Mouse (Mus musculus) adrenal gland, adult 8-10 months (tissue): ENCODE measurements around the gene Etv2. TPM values are rescaled to one million over a fixed set of nuclear protein-coding genes. Genes with fewer than 3 reads are reported as not detected.

ENCODE experiments used
- DNase-seq: peaks from one replicate; pipeline ENCODE4 v3.0.0; 2022
- total RNA-seq, 4 experiments: library from RNA; stranded (reverse); gene quantifications; 2 replicates each; pipeline ENCODE4 v1.2.4; 2022

The Etv2 gene
- total RNA-seq, 4 experiments from 2014 or later = not detected

DNA sequence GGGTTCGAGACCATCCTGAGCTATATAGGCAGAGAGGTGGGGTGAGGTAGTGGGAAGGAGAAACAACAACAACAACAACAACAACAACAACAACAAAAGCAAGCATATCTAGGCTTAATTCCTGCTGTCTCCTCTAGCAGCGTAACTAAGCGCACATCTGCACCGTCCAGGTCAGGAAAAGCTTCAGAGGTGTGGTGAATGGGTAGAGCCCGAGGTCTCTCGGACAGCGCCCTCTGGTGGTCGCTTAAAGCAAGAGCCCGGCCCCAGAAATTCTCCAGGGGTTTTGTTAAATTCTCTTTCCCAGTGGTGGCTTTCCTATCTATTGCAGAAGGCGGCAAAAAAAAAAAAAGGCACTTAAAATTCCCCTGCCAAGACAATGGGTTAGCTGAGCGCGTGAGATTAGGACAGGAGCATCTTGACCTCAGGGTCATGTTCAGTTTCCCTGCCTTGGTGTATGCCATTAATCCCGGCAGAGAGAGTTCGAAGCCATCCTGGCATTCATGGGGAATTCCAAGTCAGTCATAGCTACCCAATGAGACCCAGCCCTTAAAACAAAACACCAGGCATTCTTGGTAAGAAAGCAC, 22.0 kb downstream of the Etv2 start:
- no peak for DNase-seq

DNA sequence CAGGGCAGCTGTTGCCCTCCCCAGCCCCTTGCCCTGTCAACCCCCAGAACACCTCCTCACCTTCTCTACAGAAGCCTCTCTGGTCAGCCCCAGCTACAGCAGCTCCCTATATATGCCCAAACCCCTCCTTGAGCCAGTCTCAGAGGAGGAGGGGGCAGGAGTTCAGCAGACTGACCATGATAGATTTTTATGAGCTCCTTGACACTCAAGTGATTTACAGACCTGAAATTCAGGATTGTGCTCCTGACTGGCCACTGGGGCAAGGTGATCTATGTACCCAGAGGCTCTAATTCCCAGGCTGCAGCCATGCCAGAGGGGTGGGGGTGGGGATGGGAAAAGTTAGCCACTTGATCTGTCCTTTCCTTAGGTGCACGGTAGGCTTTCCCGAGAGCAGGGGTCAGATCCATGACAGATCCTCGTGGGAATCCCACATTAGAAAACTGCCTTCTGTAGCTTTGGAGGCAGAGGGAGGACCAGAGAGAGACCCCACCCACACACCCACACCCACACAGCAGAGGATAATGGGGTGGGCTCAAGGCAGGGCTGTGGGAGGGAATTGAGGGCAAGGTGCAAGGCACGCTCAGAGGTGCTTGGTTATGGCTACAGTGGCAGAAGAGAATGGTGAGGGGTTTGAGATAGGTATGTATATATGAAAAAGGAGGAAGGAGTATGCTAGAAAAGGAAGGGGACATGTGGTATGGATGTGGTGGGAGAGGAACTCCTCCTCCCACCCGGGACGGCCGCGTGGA, 22.8 kb downstream of the Etv2 start, which contains the start of gene Upk1a:
Upk1a (minus strand) TSS at position 194 of the 749 bp plus-strand sequence.
- no peak for DNase-seq

DNA sequence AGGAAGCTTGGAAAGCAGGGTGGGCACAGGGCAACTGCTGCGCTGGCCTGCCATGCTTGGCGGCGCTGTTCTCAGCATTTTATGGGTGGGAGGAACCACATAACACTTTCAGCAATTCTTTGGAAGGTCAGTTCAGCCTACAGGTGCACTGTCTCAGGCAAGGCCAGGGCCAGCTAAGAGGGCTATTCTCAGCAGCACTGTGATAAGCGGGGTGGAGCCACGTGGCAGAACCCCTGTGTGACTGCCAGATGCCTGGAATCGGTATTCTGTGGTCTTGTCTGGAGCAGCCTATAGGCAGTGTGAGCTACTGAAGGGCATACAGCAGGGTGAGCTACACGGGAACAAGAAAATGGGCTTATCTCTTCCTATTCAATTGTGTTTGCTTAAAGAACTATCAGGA, 25.6 kb downstream of the Etv2 start:
- DNase-seq = no peak

DNA sequence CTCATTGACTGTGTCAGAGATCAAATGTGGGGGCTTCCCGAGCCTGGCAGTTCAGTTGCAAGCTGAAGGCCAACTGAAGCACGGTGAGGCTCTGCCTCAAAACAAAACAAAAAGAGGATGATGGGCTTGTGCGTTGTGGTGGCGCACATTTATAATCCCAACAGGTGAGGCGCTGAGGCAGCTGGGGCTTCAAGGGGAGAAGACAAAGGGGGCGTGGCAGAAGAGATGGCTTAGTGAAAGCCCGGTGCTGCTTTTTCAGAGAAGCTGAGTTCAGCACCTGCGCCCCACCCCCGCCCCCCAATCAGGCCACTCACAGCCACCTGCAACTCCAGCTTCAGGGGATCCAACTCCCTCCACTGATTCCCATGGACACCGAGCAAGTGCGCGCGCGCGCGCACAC, 27.2 kb downstream of the Etv2 start:
- DNase-seq = no peak

DNA sequence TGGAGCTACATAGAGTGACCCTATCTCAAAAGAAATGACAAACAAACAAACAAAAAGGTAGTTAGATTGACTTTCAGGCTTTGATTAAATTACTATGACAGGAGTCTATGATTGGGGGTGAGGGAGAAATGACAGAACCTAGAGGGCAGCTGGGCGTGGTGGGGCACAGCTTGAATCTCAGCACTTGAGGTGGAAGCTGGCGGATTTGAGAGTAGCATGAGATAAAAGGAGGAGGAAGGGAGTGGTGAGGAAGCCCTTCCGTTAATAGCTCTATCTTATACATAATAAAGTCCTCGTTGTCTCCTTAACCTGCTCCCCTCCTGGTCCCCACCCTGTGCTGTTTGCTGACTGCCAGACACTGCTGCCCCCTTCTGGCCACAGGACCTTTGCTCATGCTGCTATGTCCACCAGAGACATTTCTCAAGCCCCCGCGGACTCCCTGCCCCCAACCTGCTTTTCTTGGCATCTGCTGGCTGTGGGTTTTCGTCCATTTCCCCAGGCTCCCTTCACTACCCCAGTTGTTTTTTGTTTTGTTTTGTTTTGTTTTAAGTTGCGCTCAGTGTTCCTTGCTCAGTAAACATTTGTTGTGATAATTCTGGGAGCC, 27.8 kb downstream of the Etv2 start:
- DNase-seq = no peak

DNA sequence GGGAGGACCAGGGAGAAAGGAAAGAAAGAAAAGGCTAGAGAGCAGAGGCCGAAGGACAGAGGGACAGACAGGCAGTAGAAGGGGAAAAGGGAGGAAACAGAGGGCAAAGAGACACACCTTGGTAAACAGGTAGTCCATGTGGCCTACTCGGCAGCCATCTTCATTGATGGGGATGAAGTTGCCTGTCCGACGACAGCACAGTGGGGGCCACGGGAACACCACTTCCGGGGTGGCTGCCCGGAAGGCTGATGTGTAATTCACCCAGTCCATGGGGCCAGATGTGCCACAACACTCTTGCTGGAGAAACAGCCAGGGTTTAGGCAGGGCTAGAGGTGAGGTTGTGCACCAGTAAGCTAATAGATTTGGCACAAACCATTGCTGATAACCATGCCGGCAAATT, 30.7 kb downstream of the Etv2 start:
- DNase-seq = no peak

DNA sequence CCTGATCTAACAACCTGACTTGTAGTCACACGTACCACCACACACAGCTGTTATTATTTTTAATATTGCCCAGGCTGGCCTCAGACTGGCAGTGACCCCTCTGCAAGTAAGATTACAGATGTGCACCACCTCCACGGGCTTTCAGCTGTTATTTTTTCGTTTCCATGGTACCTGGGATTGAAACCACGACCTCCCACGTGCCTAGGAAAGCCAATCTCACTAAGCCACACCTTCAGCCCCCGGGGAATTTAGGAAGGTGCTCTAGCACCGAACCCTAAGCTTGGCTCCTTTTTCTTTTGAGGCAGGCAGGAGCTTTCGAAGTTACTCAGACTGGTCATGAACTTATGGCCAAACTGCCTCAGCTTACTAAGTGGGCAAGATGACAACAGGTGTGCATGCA, 31.2 kb downstream of the Etv2 start:
- DNase-seq = no peak

DNA sequence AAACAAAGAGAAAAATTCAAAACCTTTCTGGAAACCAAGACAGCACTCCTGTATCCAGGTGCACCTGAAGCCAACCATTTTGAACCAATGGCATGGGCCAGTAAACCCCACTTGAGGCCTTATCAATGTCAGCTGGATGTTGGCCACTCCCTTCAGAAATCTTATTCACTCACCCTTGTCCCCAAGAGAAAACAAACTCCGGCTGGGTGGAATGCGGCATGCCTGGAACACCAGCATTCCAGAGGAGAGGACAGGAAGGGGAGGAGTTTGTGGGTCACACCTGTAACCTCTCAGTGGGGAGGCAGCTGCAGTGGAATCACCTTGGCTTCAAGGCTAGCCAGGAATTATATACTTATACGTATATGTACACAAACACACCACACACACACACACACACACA, 33.1 kb downstream of the Etv2 start:
- DNase-seq = no peak

DNA sequence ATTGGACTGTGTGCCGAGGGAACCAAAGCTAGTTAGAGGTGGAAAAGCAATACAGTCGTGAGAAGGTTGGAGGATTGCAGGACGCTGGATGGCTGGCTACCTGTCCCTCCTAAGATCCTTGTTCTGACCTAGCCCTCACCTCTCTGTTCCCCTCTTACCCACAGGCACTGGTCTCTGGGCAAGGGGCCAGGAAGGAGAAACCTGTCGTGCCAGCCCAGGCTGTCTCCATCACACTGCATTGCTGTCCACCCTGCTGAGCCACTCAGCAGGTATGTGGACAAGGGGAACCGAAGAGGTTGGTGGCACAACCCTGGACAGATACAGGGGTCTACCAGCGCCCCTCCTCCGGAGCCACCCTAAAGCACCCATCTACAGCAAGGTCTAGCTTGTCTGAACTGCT, 35.0 kb downstream of the Etv2 start:
- no peak for DNase-seq

DNA sequence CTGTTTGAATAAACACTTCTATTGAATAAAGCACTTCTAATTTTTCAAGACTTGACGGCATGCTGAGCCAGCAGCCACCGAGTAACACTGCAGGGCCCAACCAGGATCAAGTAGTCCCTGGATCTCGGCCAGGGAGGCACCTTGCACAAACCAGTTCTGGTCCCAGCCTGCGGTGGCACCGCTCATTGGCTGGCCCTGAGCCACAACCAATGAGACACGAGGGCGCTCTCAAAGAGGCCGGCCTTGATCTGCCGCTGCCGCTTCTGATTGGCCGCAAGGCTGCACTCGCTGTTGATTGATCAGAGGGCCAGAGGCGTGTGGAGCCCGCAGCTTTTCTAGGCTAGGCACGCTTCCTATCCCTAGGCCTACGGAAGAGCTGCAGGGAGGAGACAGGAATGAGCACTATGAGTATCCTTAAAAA, 35.7 kb downstream of the Etv2 start:
- DNase-seq = peak; percentile 92

DNA sequence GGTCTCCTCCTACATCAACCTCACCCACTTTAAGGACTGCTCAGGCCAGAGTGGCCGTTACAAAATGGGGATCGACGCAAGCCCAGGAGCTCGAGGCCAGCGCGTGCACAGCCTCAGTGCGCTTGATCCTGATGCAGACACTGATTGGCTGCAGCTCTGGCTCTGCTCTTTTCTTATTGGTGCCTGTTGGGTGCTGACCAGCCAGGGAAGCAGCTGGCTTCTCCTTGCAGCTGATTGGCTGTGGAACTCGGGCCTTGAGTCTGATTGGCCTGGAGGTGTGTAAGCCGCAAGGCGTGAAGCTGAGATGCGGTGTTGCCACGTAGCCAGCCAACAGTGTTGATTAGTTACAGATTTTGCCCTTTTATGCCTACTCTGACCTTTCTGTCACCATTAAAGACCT, 36.9 kb downstream of the Etv2 start, which contains the start of gene Zbtb32:
Zbtb32 (minus strand) TSS at position 124 of the 400 bp plus-strand sequence.
- no peak for DNase-seq

DNA sequence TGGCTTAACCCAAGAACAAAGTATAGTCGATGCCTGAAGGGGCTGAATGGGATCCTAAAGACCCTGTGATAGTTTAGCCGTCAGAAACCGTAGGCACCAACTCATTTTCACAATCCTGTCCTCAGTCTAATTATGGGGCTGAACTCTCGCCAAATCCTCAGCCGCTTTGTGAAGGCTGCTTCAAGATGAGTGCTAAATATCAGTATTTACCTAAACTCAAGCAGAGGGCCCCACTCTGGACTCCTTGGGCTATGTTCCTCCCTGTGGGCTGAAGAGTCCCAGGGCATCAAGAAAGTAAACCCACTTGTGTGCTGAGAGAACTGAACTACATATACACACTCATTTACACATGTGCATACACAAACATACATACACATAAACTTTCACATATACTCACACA, 38.8 kb downstream of the Etv2 start:
- DNase-seq = no peak

DNA sequence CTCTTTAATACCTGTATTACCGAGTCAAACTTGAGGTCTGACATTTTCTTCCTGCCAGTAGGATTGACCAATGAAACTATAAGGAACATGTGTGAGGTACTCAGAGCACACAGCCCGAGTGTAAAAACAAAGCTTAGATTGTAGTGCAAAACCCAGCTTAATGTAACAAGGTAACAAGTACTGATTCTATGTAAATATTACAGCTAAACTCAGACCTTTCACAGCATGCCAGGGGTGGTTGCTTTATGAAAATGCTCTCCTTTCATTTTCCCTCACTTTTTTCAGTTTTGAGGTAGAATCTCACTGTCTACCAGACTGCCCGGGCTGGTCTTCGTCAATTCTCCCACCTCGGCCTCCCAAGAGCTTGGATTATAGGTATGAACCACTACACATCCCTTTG, 39.6 kb downstream of the Etv2 start:
- no peak for DNase-seq

DNA sequence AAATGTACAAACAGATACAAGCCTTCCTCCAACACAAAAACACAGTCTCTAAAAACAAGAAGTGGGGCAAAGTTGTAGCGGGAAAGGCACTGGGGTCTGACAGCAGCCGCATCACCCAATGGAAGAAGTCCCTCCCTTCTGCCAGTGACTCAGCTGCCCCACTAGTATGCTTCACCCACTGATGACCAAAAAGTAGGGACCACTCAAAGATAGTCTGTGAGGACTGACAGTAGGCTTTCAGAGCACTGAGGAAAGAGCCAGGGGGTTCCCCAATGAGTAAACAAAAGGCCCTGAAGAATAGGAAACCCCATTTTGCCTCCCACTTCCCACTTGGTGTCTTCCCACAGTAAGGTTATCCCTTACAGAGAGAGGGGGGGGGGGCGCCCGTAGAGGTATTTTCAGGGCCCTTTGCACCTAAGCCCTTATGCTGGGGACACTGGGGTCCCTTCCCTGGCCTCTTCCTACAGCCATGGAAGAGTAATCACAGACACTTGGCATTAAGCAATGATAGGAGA, 41.1 kb downstream of the Etv2 start:
- DNase-seq = no peak

DNA sequence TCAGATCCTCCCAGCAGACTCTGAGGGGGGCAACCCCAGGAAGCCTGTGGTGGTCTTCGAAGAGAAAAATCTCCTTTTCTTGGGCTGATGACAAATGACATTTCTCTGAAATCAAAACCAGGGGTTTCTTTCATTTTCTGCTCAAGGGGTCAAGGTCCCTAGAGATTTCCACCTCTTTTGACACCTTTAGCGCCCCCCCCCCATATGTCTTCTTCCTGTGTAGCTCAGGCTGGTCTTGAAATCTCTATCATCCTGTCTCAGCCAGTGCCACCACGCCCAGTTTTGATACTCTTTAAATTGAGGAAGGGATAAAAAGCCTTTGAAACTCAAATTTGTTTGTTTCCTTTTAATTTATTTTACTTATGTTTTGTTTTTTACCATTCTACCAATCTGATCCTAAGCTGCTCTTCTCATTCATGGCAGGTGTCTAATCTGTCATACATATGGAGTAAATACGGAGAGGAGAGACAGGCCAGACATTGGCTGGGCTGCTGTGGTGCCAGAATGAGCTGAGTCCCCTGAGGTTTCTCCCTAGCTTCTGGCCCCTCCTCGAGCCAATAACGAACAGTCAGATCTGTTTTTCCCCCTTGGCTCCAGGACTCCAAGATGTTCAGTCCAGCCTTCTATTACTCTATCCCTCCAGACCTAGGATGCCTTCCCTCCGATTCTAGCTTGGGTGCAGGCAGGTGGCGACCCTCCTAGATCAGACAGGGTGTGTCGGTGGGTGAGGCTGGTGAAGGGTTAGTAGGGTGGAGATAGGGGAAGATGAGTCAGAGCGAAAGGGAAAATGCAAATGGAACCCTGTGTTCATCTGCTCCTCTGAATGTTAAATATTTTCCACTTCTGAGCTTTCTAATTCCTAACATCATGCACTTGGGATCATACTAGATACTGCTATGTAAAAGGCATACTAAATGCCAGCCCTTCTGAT, 41.8 kb downstream of the Etv2 start:
- DNase-seq = no peak

DNA sequence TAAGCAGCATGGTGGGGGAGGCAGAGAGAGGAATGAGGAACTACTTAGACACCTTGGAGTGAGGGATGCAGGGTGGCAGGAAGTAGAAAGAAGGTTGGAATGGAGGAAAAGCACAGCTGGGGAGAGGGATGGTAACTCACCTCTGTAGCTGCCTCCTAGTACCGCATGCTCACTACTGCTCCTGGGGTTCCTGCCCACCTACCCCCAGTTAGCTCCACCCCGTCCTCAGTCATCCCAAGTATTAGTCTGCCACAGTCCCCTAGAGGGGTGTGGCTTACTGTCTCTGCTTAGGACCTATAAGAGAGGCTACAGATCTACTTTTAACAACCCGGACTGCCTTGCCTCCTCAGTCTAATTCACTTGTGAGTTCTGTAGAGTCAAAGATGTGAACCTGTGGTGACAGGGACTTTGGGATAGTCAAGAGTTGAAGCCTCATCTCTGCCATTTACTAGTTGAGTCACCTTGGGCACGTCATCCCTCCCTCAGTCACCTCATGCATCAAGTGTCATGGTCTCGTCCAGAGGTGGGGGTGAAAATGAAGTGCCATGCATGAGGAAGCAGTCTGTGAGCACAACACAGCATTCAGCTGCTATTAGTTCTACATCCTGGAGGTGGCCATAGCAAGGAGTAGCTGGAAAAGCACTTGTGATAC, 42.8 kb downstream of the Etv2 start:
- DNase-seq = no peak

DNA sequence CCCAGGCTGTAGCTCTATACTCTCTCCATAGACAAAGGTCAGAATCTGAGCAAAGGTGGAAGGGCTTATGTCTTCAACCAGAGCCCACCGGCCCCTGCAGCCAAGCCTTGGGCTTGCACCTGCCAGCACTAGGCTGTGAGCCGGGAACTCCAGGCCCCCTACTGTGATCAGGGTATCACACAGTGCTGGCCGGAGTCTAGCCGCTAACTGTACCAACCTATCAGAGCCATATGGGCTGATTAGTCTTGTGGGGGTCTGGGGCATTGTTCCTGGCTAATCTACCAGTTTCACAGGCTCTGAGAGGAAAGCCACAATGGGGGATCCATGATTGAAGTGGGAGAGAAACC, 44.1 kb downstream of the Etv2 start:
- DNase-seq = no peak

DNA sequence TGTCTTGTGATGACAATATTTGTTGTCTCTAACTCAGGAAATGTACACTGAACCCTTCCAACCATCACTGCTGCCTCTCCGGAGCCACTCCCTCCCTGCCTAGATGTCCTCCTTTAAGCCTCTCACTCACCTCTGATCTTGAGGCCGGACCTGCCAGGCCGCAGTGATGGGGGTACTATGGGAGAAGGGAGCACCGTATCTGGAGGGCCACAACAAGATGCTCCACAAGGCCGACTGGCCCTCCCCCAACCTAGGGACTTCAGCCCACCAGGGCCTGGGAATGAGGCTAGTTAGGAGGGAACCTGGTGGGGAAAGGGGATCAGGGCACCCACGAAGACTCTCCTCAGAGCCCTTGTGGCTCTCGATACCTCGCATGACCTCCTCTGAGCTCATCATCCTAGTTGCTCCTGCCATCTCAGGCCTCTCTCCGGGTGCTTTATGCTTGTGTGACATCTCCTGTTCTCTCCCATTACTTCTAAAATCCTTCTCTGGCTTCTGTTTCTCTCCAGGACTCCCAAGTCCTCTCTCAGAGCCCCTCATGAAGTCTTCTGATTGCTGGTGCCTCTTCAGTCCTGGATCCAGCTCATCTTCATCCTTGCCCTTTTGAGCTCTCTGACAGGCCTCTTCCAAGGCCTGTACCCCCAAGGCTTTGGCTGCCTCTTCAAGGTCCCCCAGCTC, 44.6 kb downstream of the Etv2 start:
- no peak for DNase-seq

DNA sequence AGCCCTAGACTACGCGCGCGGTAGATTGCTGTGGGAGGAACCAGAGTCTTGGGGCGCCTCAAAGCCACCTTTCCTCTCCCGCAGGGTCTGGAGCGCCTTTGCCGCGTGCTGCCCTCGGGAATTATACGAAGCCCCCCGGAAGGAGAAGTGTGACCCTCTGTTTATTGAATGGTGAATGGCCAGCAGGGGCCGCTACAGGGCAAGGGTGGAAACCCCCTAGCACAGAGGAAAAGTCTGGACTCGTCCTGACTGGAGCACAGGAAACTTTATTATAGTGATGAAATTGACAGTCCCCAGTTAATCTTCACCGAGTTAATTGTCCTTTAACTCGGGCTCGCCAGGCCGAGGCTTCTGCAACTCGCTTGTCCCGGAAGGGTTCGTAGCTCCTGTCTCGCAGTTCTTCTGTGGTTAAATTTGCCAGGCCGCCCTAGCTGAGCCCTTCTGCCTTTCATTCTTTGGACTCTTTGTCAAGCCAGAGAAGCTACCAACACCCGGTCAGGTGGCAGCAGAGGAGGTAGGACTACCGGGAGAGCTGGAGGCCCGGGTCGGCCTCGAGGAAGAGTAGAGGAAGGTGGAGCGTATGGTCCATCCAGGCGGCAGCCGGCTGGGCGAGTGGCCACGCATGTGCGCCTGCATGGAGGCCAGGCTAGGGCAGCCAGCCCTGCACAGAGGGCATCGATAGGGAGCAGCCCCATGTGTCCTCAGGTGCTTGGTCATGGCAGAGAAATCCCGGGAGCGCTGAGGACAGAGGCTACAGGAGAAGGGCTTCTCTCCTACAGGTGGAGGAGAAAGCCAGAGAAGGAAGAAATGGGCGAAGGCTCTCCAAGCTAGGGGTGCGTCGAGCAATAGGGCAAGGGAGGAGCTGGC, 46.0 kb downstream of the Etv2 start:
- DNase-seq = peak; percentile 79

DNA sequence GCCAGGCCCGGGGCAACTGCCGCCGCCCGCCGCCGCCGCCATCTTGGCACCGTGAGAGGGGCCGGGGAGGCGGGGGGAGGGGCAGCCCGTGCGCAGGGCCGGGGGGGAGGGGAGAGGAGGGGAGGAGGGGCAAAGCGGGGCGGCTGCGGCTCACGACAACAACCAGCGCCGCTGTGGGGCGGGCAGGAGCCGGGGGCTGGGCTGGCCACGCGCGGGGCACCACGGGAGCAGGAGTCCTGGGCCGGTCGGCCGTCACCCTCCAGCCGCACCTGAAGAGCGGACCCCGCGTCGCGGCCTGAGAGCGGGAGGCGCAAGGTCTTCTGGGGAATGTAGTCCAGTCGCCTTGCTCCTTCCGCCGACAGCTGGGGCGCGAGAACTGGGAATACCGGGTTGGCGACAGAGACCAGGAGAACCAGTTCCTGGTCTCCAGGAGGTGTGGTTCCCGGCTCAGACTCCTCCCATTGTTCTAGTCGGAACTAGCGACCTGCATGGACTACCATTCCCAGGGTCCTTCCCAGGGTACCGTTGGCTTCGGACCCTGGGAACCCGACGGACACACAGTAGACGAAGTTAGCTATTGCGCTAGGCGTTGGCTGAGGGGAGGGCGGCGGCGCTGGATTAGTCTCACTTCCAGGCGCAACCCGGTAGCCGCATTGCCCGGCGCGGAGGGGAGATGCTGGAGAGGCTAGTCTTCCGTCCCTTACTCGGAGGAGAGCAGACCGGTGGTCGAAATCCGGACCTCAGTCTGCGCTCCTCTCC, 46.8 kb downstream of the Etv2 start, which contains the start of gene Kmt2b:
Kmt2b (minus strand) TSS at position 51 of the 759 bp plus-strand sequence.
- DNase-seq = peak; percentile 98
